Mouse (Mus musculus) stomach, postnatal 0 days (tissue): ENCODE measurements around the gene Cluh. TPM values are rescaled to one million over a fixed set of nuclear protein-coding genes. Genes with fewer than 3 reads are reported as not detected.

Experiments
- ATAC-seq: fragments of 200-750 bp; cut with Nextera tagmentation; 2 replicates; pipeline ENCODE4 v1.8.0; 2017; ENCODE audit not compliant: low FRiP score, low TSS enrichment
- DNase-seq: peaks from one replicate; pipeline ENCODE4 v3.0.0-alpha.2; 2016; ENCODE audit warnings: low spot score
- H3K27ac ChIP-seq: fragments of 300-500 bp; sonication (generic); replicated peaks from 2 replicates; pipeline ENCODE4 v1.5.1; 2014; ENCODE audit warnings: mild to moderate bottlenecking, control low read depth
- H3K27me3 ChIP-seq: fragments of 300-500 bp; sonication (generic); 2 replicates; pipeline ENCODE4 v1.6.1; 2014; ENCODE audit warnings: low read length; ENCODE audit not compliant: control insufficient read depth, insufficient read depth
- H3K36me3 ChIP-seq: fragments of 300-500 bp; sonication (generic); 2 replicates; pipeline ENCODE4 v1.6.1; 2014; ENCODE audit warnings: low read length, mixed read lengths; ENCODE audit not compliant: control insufficient read depth, insufficient read depth
- H3K4me1 ChIP-seq: fragments of 300-500 bp; sonication (generic); replicated peaks from 2 replicates; pipeline ENCODE4 v1.6.1; 2014; ENCODE audit warnings: antibody characterized with exemption; ENCODE audit not compliant: control insufficient read depth, insufficient read depth
- H3K4me2 ChIP-seq: fragments of 300-500 bp; sonication (generic); replicated peaks from 2 replicates; pipeline ENCODE4 v1.6.1; 2014; ENCODE audit warnings: low read depth, mild to moderate bottlenecking, control low read depth, moderate library complexity
- H3K4me3 ChIP-seq: fragments of 300-500 bp; sonication (generic); 2 replicates; pipeline ENCODE4 v1.5.1; 2014; ENCODE audit warnings: low read depth, low read length, control low read depth
- H3K9ac ChIP-seq: fragments of 300-500 bp; sonication (generic); 2 replicates; pipeline ENCODE4 v1.6.1; 2014; ENCODE audit warnings: mild to moderate bottlenecking, low read length, control low read depth, mixed read lengths
- H3K9me3 ChIP-seq: fragments of 300-500 bp; sonication (generic); 2 replicates; pipeline ENCODE4 v1.6.1; 2016; ENCODE audit warnings: low read length; ENCODE audit not compliant: control insufficient read depth
- CTCF ChIP-seq: IDR thresholded peaks from 2 replicates; pipeline ENCODE4 v1.5.1; 2016; ENCODE audit warnings: antibody characterized with exemption, low read depth, mild to moderate bottlenecking, moderate library complexity
- EP300 ChIP-seq: optimal IDR thresholded peaks from 2 replicates; pipeline ENCODE3; 2016; ENCODE audit warnings: antibody characterized with exemption
- WGBS: fragments of 180-500 bp; shearing (Covaris S2); extraction: QIAGEN DNeasy Blood & Tissue Kit; methylation state at CpG from one replicate; pipeline ENCODE4 v1.1.7; 2014; 5-methylcytosine and 5-hydroxymethylcytosine counted together
- polyA plus RNA-seq: library from polyadenylated mRNA; unstranded; fragments of >200 nt; fragmentation: Nextera tagmentation; extraction: Ambion mirVana; gene quantifications from 2 replicates; pipeline ENCODE4 v1.2.1, GENCODE M21; 2015

Gene Cluh
- polyA plus RNA-seq, 1 experiment from 2014 or later = 17.8 TPM

DNA sequence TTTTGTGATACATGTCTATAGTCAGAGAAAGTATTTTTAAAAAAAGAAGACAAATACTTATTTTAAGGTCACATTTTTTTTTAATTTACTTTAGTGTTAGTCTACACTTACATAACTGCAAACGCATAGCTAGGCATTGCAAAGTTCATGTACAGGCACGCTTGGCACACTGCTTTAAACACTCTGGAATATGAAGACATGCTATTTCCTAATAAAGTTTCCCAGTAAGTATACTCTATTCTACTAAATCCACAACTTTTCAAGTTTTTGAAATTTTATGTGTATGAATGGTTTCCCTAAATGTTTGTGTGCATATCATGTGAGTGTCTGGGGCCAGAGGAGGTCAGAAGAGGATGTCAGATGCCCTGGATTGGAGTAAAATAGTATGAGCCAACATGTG, 54.8 kb downstream of the Cluh start:
- Histone ChIP-seq H3K4me2 (no peak overlapping the region), H3K4me3 (no peak overlapping the region), H3K4me1 (no peaks in the 10 kb centered on the region), H3K36me3 (no peaks in the 10 kb centered on the region), H3K27me3 (no peaks in the 10 kb centered on the region), H3K9me3 (no peaks in the 10 kb centered on the region), H3K9ac (no peak overlapping the region), H3K27ac (no peak overlapping the region)
- 70% methylated on average over 2 of the region's 2 CpGs for WGBS
- TF ChIP-seq EP300 (no peak), CTCF (no peak)
- DNase-seq (no peak), ATAC-seq (no peak)

DNA sequence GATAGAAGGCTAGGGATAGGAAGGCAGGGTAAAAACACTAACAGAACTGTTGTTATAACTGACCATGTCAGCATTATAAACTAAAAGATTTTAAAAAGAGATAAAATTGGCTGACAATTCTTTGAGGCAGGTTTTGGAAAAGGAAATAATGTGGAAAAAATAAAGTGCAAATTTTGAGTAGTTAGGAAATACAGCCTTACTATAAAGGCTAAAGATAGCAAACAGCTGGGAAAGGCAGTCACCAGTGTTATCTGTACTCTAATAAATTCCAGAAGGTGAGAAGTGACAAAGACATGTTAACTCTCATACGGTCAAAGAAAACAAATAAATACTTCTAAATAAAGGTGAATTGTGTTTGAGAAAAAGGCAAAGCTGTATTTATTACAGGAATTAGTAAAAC, 59.5 kb downstream of the Cluh start:
- DNase-seq (no peak), ATAC-seq (no peak)
- Histone ChIP-seq H3K27ac (no peak overlapping the region), H3K36me3 (no peaks in the 10 kb centered on the region), H3K4me3 (no peak overlapping the region), H3K27me3 (no peaks in the 10 kb centered on the region), H3K9me3 (no peaks in the 10 kb centered on the region), H3K4me1 (no peaks in the 10 kb centered on the region), H3K9ac (no peak overlapping the region), H3K4me2 (no peak overlapping the region)
- 24% methylated on average over 1 of the region's 1 CpGs for whole genome bisulfite sequencing
- no peak for TF ChIP-seq CTCF
- no peak for TF ChIP-seq EP300

DNA sequence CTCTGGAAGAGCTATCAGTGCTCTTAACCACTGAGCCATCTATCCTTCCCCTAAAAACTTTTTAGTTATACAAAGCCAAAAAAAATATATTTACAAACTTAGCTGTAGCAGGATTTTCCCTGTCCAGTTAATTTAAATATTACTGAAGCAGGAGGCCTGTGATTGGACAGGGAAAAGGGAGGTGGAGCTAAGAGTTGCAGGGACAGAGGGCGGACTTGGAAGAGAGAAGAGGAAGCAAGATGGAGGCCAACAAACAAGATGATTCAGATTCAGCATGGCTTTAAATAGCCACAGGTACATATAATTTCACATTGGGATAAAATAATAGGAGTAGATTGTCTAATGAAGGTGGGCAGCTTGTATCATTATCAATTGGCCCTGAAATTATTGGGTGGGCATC, 61.4 kb downstream of the Cluh start:
- DNase-seq (no peak), ATAC-seq (no peak)
- no peak overlapping the region for H3K9ac ChIP-seq
- no peaks in the 10 kb centered on the region for H3K9me3 ChIP-seq
- H3K27ac ChIP-seq = no peak overlapping the region
- no peak overlapping the region for H3K4me3 ChIP-seq
- no peaks in the 10 kb centered on the region for H3K4me1 ChIP-seq
- 86% methylated on average over 1 of the region's 1 CpGs for WGBS
- no peak overlapping the region for H3K4me2 ChIP-seq
- H3K36me3 ChIP-seq = no peaks in the 10 kb centered on the region
- no peaks in the 10 kb centered on the region for H3K27me3 ChIP-seq
- TF ChIP-seq EP300 = no peak
- TF ChIP-seq CTCF = no peak

DNA sequence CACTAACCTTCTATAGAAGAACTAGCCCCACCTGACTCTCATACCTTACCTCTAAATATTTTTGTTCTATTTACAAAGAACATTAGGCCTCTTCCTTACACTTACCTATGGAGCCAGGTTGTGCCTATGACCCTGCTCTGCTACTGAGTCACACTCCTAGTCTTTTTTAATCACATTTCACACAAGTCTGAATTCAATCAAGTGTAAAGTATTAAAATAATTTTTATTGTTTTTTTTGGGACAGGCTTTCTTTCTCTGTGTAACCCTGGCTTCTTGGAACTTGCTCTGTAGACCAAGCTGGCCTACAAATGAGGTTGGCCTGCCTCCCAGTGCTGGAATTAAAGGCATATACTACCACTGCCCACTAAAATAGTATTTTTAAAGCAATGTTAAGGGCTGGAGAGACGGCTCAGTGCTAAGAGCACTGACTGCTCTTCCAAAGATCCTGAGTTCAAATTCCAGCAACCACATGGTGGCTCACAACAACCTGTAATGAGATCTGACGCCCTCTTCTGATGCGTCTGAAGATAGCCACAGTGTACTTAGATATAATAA, 66.8 kb downstream of the Cluh start:
- Histone ChIP-seq H3K4me3 (no peak overlapping the region), H3K9ac (no peak overlapping the region), H3K9me3 (no peaks in the 10 kb centered on the region), H3K36me3 (no peaks in the 10 kb centered on the region), H3K4me2 (no peak overlapping the region), H3K27me3 (no peaks in the 10 kb centered on the region), H3K4me1 (no peaks in the 10 kb centered on the region), H3K27ac (no peak overlapping the region)
- ATAC-seq (no peak), DNase-seq (no peak)
- TF ChIP-seq CTCF (no peak), EP300 (no peak)
- 67% methylated on average over 3 of the region's 3 CpGs for WGBS

Other genes with a start within 250 kb of the Cluh start
- gene Rap1gap2, start 38.6 kb upstream of the Cluh start, polyA plus RNA-seq = 7.6 and 8.2 TPM in 2 replicates
- gene Ccdc92b, start 29.9 kb upstream of the Cluh start, polyA plus RNA-seq = 0.55 and 0.62 TPM in 2 replicates
- gene Pafah1b1, start 75.2 kb downstream of the Cluh start, polyA plus RNA-seq = 47.5 and 51.7 TPM in 2 replicates
- 13.4 and 13.9 TPM in 2 replicates for gene Mettl16, start 121.3 kb downstream of the Cluh start, polyA plus RNA-seq
- 2.5 and 2.6 TPM in 2 replicates for gene Mnt, start 181.4 kb downstream of the Cluh start, polyA plus RNA-seq
- gene Sgsm2, start 247.6 kb downstream of the Cluh start, polyA plus RNA-seq = 3.4 and 4.1 TPM in 2 replicates
- 22.3 and 22.5 TPM in 2 replicates for gene Tsr1, start 248.6 kb downstream of the Cluh start, polyA plus RNA-seq